Mouse (Mus musculus) lung, embryonic 16.5 days (tissue): ENCODE data around the gene Pcsk4. TPM values are rescaled to one million over a fixed set of nuclear protein-coding genes. Genes with fewer than 3 reads are reported as not detected.
A peak's percentile ranks its signal among the peaks of the same experiment; 100 is the strongest.

ENCODE experiments used
- ATAC-seq: fragments of 200-750 bp; cut with Nextera tagmentation; 2 replicates; pipeline ENCODE4 v1.8.0; 2017; ENCODE audit warnings: low read depth, mild to moderate bottlenecking, moderate library complexity
- H3K27ac ChIP-seq: fragments of 300-500 bp; sonication (generic); 2 replicates; pipeline ENCODE4 v1.5.1; 2014; ENCODE audit warnings: mild to moderate bottlenecking, control low read depth, low read length
- H3K27me3 ChIP-seq: fragments of 300-500 bp; sonication (generic); 2 replicates; pipeline ENCODE4 v1.6.1; 2014; ENCODE audit warnings: low read depth, low read length, mixed read lengths; ENCODE audit not compliant: control insufficient read depth, insufficient read depth
- H3K36me3 ChIP-seq: fragments of 300-500 bp; sonication (generic); 2 replicates; pipeline ENCODE4 v1.6.1; 2014; ENCODE audit warnings: low read length; ENCODE audit not compliant: control insufficient read depth, insufficient read depth
- H3K4me1 ChIP-seq: fragments of 300-500 bp; sonication (generic); replicated peaks from 2 replicates; pipeline ENCODE4 v1.6.1; 2014; ENCODE audit warnings: low read length, mixed read lengths; ENCODE audit not compliant: control insufficient read depth, insufficient read depth
- H3K4me2 ChIP-seq: fragments of 300-500 bp; sonication (generic); 2 replicates; pipeline ENCODE4 v1.6.1; 2014; ENCODE audit warnings: low read depth, low read length, control low read depth
- H3K4me3 ChIP-seq: fragments of 300-500 bp; sonication (generic); 2 replicates; pipeline ENCODE4 v1.5.1; 2014; ENCODE audit warnings: mild to moderate bottlenecking, low read length, control low read depth
- H3K9ac ChIP-seq: fragments of 300-500 bp; sonication (generic); 2 replicates; pipeline ENCODE4 v1.6.1; 2014; ENCODE audit warnings: low read length, control low read depth
- H3K9me3 ChIP-seq: fragments of 300-500 bp; sonication (generic); 2 replicates; pipeline ENCODE4 v1.6.1; 2016; ENCODE audit warnings: low read length; ENCODE audit not compliant: control insufficient read depth
- WGBS: fragments of 180-500 bp; shearing (Covaris S2); extraction: QIAGEN DNeasy Blood & Tissue Kit; methylation state at CpG from one replicate; pipeline ENCODE4 v1.1.7; 2014; 5-methylcytosine and 5-hydroxymethylcytosine counted together
- polyA plus RNA-seq: library from polyadenylated mRNA; unstranded; fragments of >200 nt; fragmentation: Nextera tagmentation; extraction: Ambion mirVana; gene quantifications from 2 replicates; pipeline ENCODE4 v1.2.1, GENCODE M21; 2015

The Pcsk4 gene
- polyA plus RNA-seq, 1 experiment from 2014 or later = 4.2 TPM

DNA sequence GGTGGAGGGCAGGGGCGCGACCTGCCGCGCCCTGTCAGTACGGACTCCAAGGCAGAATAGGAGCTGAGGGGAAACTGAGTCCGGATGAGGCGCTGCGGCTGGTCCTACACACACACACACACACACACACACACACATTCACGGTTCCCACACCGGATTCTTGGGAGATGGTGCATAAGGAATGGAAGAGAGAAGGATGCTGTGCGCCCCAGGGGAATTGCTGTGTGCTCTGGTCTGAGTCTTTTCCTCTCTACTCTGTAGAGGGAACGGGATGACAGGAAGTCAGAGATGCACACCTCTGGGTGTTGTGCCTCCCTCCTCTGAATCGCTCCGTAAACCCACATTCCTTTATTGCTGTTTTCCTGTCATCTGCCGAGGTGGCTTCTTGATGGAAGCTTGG is 30.0 kb downstream of the Pcsk4 start:
- H3K36me3 ChIP-seq = peaks cover 8% of the 10 kb centered on the region
- H3K4me1 ChIP-seq = peaks cover 25% of the 10 kb centered on the region
- H3K4me3 ChIP-seq = no peak overlapping the region
- no peak overlapping the region for H3K9ac ChIP-seq
- H3K27me3 ChIP-seq = peaks cover 49% of the 10 kb centered on the region
- WGBS = 12% methylated on average over 15 of the region's 15 CpGs
- H3K4me2 ChIP-seq = no peak overlapping the region
- H3K27ac ChIP-seq = no peak overlapping the region
- ATAC-seq = no peak
- H3K9me3 ChIP-seq = no peaks in the 10 kb centered on the region

GRCm38 (mm10) chr10:80298571-80299281 is 30.6 kb downstream of the Pcsk4 start:
- peaks cover 12% of the 10 kb centered on the region for H3K36me3 ChIP-seq
- H3K27me3 ChIP-seq = peaks cover 45% of the 10 kb centered on the region
- no peak overlapping the region for H3K9ac ChIP-seq
- ATAC-seq = no peak
- H3K4me3 ChIP-seq = no peak overlapping the region
- no peak overlapping the region for H3K4me2 ChIP-seq
- peaks cover 25% of the 10 kb centered on the region for H3K4me1 ChIP-seq
- no peaks in the 10 kb centered on the region for H3K9me3 ChIP-seq
- H3K27ac ChIP-seq = no peak overlapping the region
- WGBS = 4% methylated on average over 26 of the region's 26 CpGs

DNA sequence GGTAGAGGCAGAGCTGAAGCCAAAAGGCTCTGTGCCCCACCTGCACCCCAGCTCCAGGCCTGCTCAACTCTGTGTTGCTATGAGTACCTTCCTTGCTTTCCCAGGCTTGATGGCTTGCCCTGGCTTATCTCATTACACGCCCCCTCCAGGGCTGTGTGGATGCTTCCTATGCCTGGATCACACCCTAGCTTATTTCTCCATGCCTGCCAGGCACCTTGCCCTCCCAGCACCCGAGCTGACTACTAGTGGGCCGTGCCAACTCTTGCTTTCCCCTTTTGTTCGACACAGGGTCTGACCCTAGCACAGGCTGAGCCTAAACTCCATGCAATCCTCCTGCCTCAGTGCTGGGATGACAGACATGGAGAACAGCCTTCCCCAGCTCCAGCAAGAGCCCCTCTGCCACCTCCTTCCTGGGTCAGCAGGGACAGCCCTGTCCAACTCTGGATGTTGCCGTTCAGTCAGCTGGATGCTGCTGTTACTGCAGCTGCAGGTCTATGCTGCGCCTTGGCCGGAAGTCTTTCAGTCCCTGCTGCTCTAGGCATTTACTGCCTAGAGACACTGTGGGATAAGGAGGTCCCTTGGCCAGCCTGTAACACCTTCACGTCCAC is 31.7 kb downstream of the Pcsk4 start:
- Histone ChIP-seq H3K4me2 (no peak overlapping the region), H3K27ac (no peak overlapping the region), H3K27me3 (peaks cover 45% of the 10 kb centered on the region), H3K9me3 (no peaks in the 10 kb centered on the region), H3K4me3 (no peak overlapping the region), H3K9ac (no peak overlapping the region), H3K36me3 (peaks cover 12% of the 10 kb centered on the region), H3K4me1 (peaks cover 23% of the 10 kb centered on the region)
- 65% methylated on average over 8 of the region's 8 CpGs for WGBS
- ATAC-seq = no peak

DNA sequence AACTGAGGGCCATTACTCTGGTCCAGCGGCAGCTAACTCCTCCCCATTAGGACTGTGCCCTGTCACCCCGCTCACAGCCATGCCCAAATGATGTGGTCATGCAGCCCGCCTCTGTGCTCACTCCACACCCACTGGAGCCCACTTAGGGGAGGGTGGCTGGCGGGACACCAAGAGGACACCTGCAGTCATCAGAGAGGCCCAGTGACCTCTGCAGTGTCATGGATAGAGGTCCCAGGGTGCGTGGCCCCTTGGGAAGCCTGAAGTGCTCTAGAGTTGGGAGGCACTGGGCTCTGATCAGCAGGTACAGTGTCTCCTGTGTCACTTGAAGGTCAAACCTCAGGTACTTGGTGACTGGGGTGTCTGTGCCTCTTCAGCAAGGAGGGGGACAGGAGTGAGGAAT is 32.5 kb downstream of the Pcsk4 start:
- Histone ChIP-seq H3K36me3 (peaks cover 12% of the 10 kb centered on the region), H3K4me3 (no peak overlapping the region), H3K27me3 (peaks cover 44% of the 10 kb centered on the region), H3K4me1 (peaks cover 18% of the 10 kb centered on the region), H3K27ac (no peak overlapping the region), H3K4me2 (no peak overlapping the region), H3K9ac (no peak overlapping the region), H3K9me3 (no peaks in the 10 kb centered on the region)
- WGBS = 78% methylated on average over 5 of the region's 5 CpGs
- no peak for ATAC-seq

- Histone ChIP-seq H3K4me3 (peak within 1 kb of the TSS; percentile 41), H3K4me1 (peaks cover 16% of the 10 kb centered on the region), H3K27me3 (peaks cover 34% of the 10 kb centered on the region), H3K9ac (peak within 1 kb of the TSS; percentile 58), H3K9me3 (no peaks in the 10 kb centered on the region), H3K4me2 (peak within 1 kb of the TSS; percentile 61), H3K27ac (no peak within 1 kb of the TSS), H3K36me3 (peaks cover 12% of the 10 kb centered on the region)
- WGBS = 1% methylated on average over 26 of the region's 26 CpGs
- ATAC-seq = peak; percentile 51; the same call in 1 of the 2 replicates
Measured at GRCm38 (mm10) chr10:80295618-80296425, 33.5 kb downstream of the Pcsk4 start, which contains the start of gene Apc2. Apc2 (plus strand) TSS chr10:80295977.

- Histone ChIP-seq H3K4me2 (no peak overlapping the region), H3K27me3 (peaks cover 24% of the 10 kb centered on the region), H3K4me3 (no peak overlapping the region), H3K36me3 (peaks cover 12% of the 10 kb centered on the region), H3K9ac (no peak overlapping the region), H3K9me3 (no peaks in the 10 kb centered on the region), H3K27ac (no peak overlapping the region), H3K4me1 (peaks cover 16% of the 10 kb centered on the region)
- no peak for ATAC-seq
- 46% methylated on average over 7 of the region's 7 CpGs for WGBS
Measured at GRCm38 (mm10) chr10:80294788-80295303, 34.5 kb downstream of the Pcsk4 start.

DNA sequence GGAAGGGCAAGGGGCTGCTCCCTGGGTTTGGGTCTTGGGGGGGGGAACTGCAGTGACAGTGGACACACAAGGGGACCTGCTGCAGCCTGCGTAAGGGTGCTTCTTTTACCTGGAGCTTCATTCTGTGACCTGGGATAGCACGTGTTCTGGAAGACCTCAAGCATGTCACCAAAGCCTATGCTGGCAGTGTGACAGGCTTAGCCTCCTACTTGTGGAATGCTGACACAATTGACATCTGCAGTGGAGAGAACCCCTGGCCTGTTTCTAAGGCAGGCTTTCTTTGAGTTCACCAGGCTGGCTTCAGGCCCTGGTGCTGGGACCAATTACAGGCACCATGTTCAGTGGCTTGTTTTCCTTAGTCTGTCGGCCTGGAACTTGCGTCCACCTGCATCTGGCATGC is 35.0 kb downstream of the Pcsk4 start:
- Histone ChIP-seq H3K9ac (no peak overlapping the region), H3K36me3 (peaks cover 12% of the 10 kb centered on the region), H3K27me3 (peaks cover 18% of the 10 kb centered on the region), H3K27ac (no peak overlapping the region), H3K4me3 (no peak overlapping the region), H3K4me1 (peaks cover 16% of the 10 kb centered on the region), H3K4me2 (no peak overlapping the region), H3K9me3 (no peaks in the 10 kb centered on the region)
- WGBS = 73% methylated on average over 4 of the region's 4 CpGs
- ATAC-seq = no peak

DNA sequence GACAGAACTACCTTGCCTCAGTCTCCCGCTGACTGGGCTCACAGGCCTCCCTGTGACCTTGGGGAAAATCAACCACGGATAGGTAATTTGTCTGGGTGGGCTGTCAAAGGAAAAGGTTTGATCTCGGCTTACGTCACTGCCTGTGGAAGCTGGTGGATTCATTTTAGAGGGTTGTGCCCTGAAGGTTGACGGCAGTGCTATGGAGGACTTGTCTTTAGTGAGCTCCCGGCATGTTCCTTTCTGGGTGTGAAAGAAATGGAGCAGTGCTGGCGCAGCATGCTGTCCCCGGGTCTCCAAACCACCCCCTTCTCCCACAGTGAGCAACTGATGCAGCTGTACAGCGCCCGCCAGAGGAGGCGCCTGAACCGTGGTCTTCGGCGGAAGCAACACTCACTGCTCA is 36.0 kb downstream of the Pcsk4 start:
- H3K27ac ChIP-seq = peak overlapping the region; percentile 84
- peak overlapping the region; percentile 87 for H3K4me3 ChIP-seq
- H3K36me3 ChIP-seq = peaks cover 17% of the 10 kb centered on the region
- H3K4me2 ChIP-seq = peak overlapping the region; percentile 89
- ATAC-seq = no peak
- peaks cover 9% of the 10 kb centered on the region for H3K27me3 ChIP-seq
- no peaks in the 10 kb centered on the region for H3K9me3 ChIP-seq
- WGBS = 20% methylated on average over 14 of the region's 14 CpGs
- H3K9ac ChIP-seq = peak overlapping the region; percentile 97
- H3K4me1 ChIP-seq = peaks cover 16% of the 10 kb centered on the region
